Mouse (Mus musculus): ENCODE results near the gene Celf5. TPM values are rescaled to one million over a fixed set of nuclear protein-coding genes. Genes with fewer than 3 reads are reported as not detected.

The Celf5 gene
- 122 and 166 TPM in 2 replicates for total RNA-seq (2014; rRNA removed)
- polyA plus RNA-seq (2015; fragmentation: Nextera tagmentation; extraction: Ambion mirVana): 59.9 and 71.3 TPM in 2 replicates

GRCm38 (mm10) chr10:81482533-81482889, at the start of gene Celf5:
TSS of gene Celf5 (minus strand) at chr10:81482709.
- Histone ChIP-seq H3K9ac (peak within 1 kb of the TSS; percentile 93), H3K36me3 (ENCODE audit: insufficient read depth) (peaks cover 16% of the 10 kb centered on the region), H3K4me2 (ENCODE audit: low read depth) (peak within 1 kb of the TSS; percentile 76), H3K4me1 (ENCODE audit: insufficient read depth) (peaks cover 17% of the 10 kb centered on the region), H3K4me3 (ENCODE audit: low read depth, low read length) (peak within 1 kb of the TSS; percentile 65), H3K9me3 (ENCODE audit: low read length) (no peaks in the 10 kb centered on the region), H3K27me3 (ENCODE audit: insufficient read depth, low read length) (no peaks in the 10 kb centered on the region), H3K27ac (ENCODE audit: low read depth, low read length) (peak within 1 kb of the TSS; percentile 88)
- DNase-seq (peak; percentile 88), ATAC-seq (peak; percentile 79)
- 5% methylated on average over 36 of the region's 36 CpGs for WGBS
- TF ChIP-seq CTCF (IDR thresholded peaks at IDR 0.05; ENCODE audit: low read depth): peak; percentile 79

GRCm38 (mm10) chr10:81526779-81527178, 44.3 kb upstream of the Celf5 start:
- TF ChIP-seq CTCF (IDR thresholded peaks at IDR 0.05; ENCODE audit: low read depth): peak; percentile 83
- Histone ChIP-seq H3K9me3 (ENCODE audit: low read length) (no peaks in the 10 kb centered on the region), H3K4me2 (ENCODE audit: low read depth) (no peak overlapping the region), H3K9ac (no peak overlapping the region), H3K27ac (ENCODE audit: low read depth, low read length) (no peak overlapping the region), H3K27me3 (ENCODE audit: insufficient read depth, low read length) (no peaks in the 10 kb centered on the region), H3K36me3 (ENCODE audit: insufficient read depth) (peaks cover 33% of the 10 kb centered on the region), H3K4me1 (ENCODE audit: insufficient read depth) (no peaks in the 10 kb centered on the region), H3K4me3 (ENCODE audit: low read depth, low read length) (no peak overlapping the region)
- ATAC-seq (no peak), DNase-seq (peak; percentile 63)
- 14% methylated on average over 14 of the region's 14 CpGs for WGBS

GRCm38 (mm10) chr10:81525017-81525694, 42.6 kb upstream of the Celf5 start:
- WGBS: 75% methylated on average over 12 of the region's 13 CpGs
- H3K9me3 ChIP-seq (ENCODE audit: low read length): no peaks in the 10 kb centered on the region
- TF ChIP-seq CTCF (IDR thresholded peaks at IDR 0.05; ENCODE audit: low read depth): no peak
- no peak overlapping the region for H3K9ac ChIP-seq
- no peaks in the 10 kb centered on the region for H3K4me1 ChIP-seq (ENCODE audit: insufficient read depth)
- H3K4me3 ChIP-seq (ENCODE audit: low read depth, low read length): no peak overlapping the region
- no peak overlapping the region for H3K4me2 ChIP-seq (ENCODE audit: low read depth)
- peaks cover 25% of the 10 kb centered on the region for H3K36me3 ChIP-seq (ENCODE audit: insufficient read depth)
- ATAC-seq (no peak), DNase-seq (no peak)
- no peaks in the 10 kb centered on the region for H3K27me3 ChIP-seq (ENCODE audit: insufficient read depth, low read length)
- no peak overlapping the region for H3K27ac ChIP-seq (ENCODE audit: low read depth, low read length)

GRCm38 (mm10) chr10:81524051-81524605, 41.6 kb upstream of the Celf5 start, which contains the start of gene Gna15:
TSS of gene Gna15 (minus strand) at chr10:81524225.
- Histone ChIP-seq H3K4me3 (ENCODE audit: low read depth, low read length) (no peak within 1 kb of the TSS), H3K27me3 (ENCODE audit: insufficient read depth, low read length) (no peaks in the 10 kb centered on the region), H3K9me3 (ENCODE audit: low read length) (no peaks in the 10 kb centered on the region), H3K9ac (no peak within 1 kb of the TSS), H3K4me1 (ENCODE audit: insufficient read depth) (no peaks in the 10 kb centered on the region), H3K27ac (ENCODE audit: low read depth, low read length) (no peak within 1 kb of the TSS), H3K36me3 (ENCODE audit: insufficient read depth) (peaks cover 14% of the 10 kb centered on the region), H3K4me2 (ENCODE audit: low read depth) (no peak within 1 kb of the TSS)
- no peak for TF ChIP-seq CTCF (IDR thresholded peaks at IDR 0.05; ENCODE audit: low read depth)
- DNase-seq: no peak
- WGBS: 30% methylated on average over 9 of the region's 9 CpGs
- no peak for ATAC-seq

GRCm38 (mm10) chr10:81523570-81523969, 41.1 kb upstream of the Celf5 start:
- Histone ChIP-seq H3K9ac (no peak overlapping the region), H3K27ac (ENCODE audit: low read depth, low read length) (no peak overlapping the region), H3K4me3 (ENCODE audit: low read depth, low read length) (no peak overlapping the region), H3K4me2 (ENCODE audit: low read depth) (no peak overlapping the region), H3K27me3 (ENCODE audit: insufficient read depth, low read length) (no peaks in the 10 kb centered on the region), H3K9me3 (ENCODE audit: low read length) (no peaks in the 10 kb centered on the region), H3K4me1 (ENCODE audit: insufficient read depth) (no peaks in the 10 kb centered on the region), H3K36me3 (ENCODE audit: insufficient read depth) (peaks cover 9% of the 10 kb centered on the region; the same call in 1 of the 2 replicates)
- WGBS: 26% methylated on average over 19 of the region's 19 CpGs
- no peak for DNase-seq
- ATAC-seq: no peak
- no peak for TF ChIP-seq CTCF (IDR thresholded peaks at IDR 0.05; ENCODE audit: low read depth)

GRCm38 (mm10) chr10:81523142-81523541, 40.6 kb upstream of the Celf5 start:
- no peak for ATAC-seq
- H3K4me1 ChIP-seq (ENCODE audit: insufficient read depth): no peaks in the 10 kb centered on the region

GRCm38 (mm10) chr10:81519978-81520365, 37.5 kb upstream of the Celf5 start:
- Histone ChIP-seq H3K9ac (no peak overlapping the region), H3K9me3 (ENCODE audit: low read length) (no peaks in the 10 kb centered on the region), H3K4me1 (ENCODE audit: insufficient read depth) (no peaks in the 10 kb centered on the region), H3K4me3 (ENCODE audit: low read depth, low read length) (no peak overlapping the region), H3K27me3 (ENCODE audit: insufficient read depth, low read length) (no peaks in the 10 kb centered on the region), H3K4me2 (ENCODE audit: low read depth) (no peak overlapping the region), H3K36me3 (ENCODE audit: insufficient read depth) (no peaks in the 10 kb centered on the region), H3K27ac (ENCODE audit: low read depth, low read length) (no peak overlapping the region)
- 76% methylated on average over 3 of the region's 3 CpGs for WGBS
- DNase-seq (no peak), ATAC-seq (no peak)
- TF ChIP-seq CTCF (IDR thresholded peaks at IDR 0.05; ENCODE audit: low read depth): no peak

More at GRCm38 (mm10) chr10:81523142-81523541, 40.6 kb upstream of the Celf5 start:
- Histone ChIP-seq H3K36me3 (ENCODE audit: insufficient read depth) (peaks cover 5% of the 10 kb centered on the region; the same call in 1 of the 2 replicates), H3K27ac (ENCODE audit: low read depth, low read length) (no peak overlapping the region), H3K9ac (no peak overlapping the region), H3K9me3 (ENCODE audit: low read length) (no peaks in the 10 kb centered on the region), H3K27me3 (ENCODE audit: insufficient read depth, low read length) (no peaks in the 10 kb centered on the region), H3K4me2 (ENCODE audit: low read depth) (no peak overlapping the region), H3K4me3 (ENCODE audit: low read depth, low read length) (no peak overlapping the region)
- whole genome bisulfite sequencing: 80% methylated on average over 6 of the region's 6 CpGs
- DNase-seq: no peak
- TF ChIP-seq CTCF (IDR thresholded peaks at IDR 0.05; ENCODE audit: low read depth): no peak

Data from forebrain, postnatal 0 days (tissue).